Mouse (Mus musculus): ENCODE results near the gene Coa4. TPM values are rescaled to one million over a fixed set of nuclear protein-coding genes. Genes with fewer than 3 reads are reported as not detected.
A peak's percentile ranks its signal among the peaks of the same experiment; 100 is the strongest.

Coa4 gene
- 10 to 100 TPM in 1 of 4 experiments, 1 to 10 TPM in 3; 8.2 to 10.3 (median 9.5) TPM for total RNA-seq (2022)

GRCm38 (mm10) chr7:100536804-100537518 lies at the start of gene Coa4:
Coa4 (plus strand) TSS chr7:100537071.
- peak; percentile 74 to 90 for DNase-seq (ENCODE audit: low spot score in 2 of 2)

- no peak for DNase-seq (ENCODE audit: low spot score in 2 of 2)
Observed at GRCm38 (mm10) chr7:100487301-100487700, 49.6 kb upstream of the Coa4 start.

GRCm38 (mm10) chr7:100488474-100489048 lies 48.3 kb upstream of the Coa4 start:
- DNase-seq (ENCODE audit: low spot score in 2 of 2) = no peak

- DNase-seq (ENCODE audit: low spot score in 2 of 2) = no peak
Observed at GRCm38 (mm10) chr7:100492391-100493116, 44.3 kb upstream of the Coa4 start.

- DNase-seq (ENCODE audit: low spot score in 2 of 2) = no peak
Observed at GRCm38 (mm10) chr7:100493117-100493483, 43.8 kb upstream of the Coa4 start, which contains the start of gene Ucp2. Ucp2 (plus strand) TSS chr7:100493337.

GRCm38 (mm10) chr7:100493484-100494414 lies 43.1 kb upstream of the Coa4 start:
- DNase-seq (ENCODE audit: low spot score in 2 of 2) = no peak

GRCm38 (mm10) chr7:100494415-100494831 lies 42.4 kb upstream of the Coa4 start:
- DNase-seq (ENCODE audit: low spot score in 2 of 2) = no peak

- no peak for DNase-seq (ENCODE audit: low spot score in 2 of 2)
Observed at GRCm38 (mm10) chr7:100495042-100495441, 41.8 kb upstream of the Coa4 start.

- DNase-seq (ENCODE audit: low spot score in 2 of 2) = peak in 1 of 2 experiments; percentile 70
Observed at GRCm38 (mm10) chr7:100495581-100496251, 41.2 kb upstream of the Coa4 start.

GRCm38 (mm10) chr7:100496371-100496770 lies 40.5 kb upstream of the Coa4 start:
- no peak for DNase-seq (ENCODE audit: low spot score in 2 of 2)

- no peak for DNase-seq (ENCODE audit: low spot score in 2 of 2)
Observed at GRCm38 (mm10) chr7:100496791-100497190, 40.1 kb upstream of the Coa4 start.

GRCm38 (mm10) chr7:100497402-100497801 lies 39.5 kb upstream of the Coa4 start:
- DNase-seq (ENCODE audit: low spot score in 2 of 2) = no peak

- no peak for DNase-seq (ENCODE audit: low spot score in 2 of 2)
Observed at GRCm38 (mm10) chr7:100497982-100498381, 38.9 kb upstream of the Coa4 start.

- DNase-seq (ENCODE audit: low spot score in 2 of 2) = no peak
Observed at GRCm38 (mm10) chr7:100499465-100499864, 37.4 kb upstream of the Coa4 start.

GRCm38 (mm10) chr7:100500276-100500977 lies 36.4 kb upstream of the Coa4 start:
- DNase-seq (ENCODE audit: low spot score in 2 of 2) = no peak

- DNase-seq (ENCODE audit: low spot score in 2 of 2) = no peak
Observed at GRCm38 (mm10) chr7:100501027-100501843, 35.6 kb upstream of the Coa4 start.

- DNase-seq (ENCODE audit: low spot score in 2 of 2) = no peak
Observed at GRCm38 (mm10) chr7:100501844-100502373, 35.0 kb upstream of the Coa4 start.

- no peak for DNase-seq (ENCODE audit: low spot score in 2 of 2)
Observed at GRCm38 (mm10) chr7:100502374-100502922, 34.4 kb upstream of the Coa4 start.

- DNase-seq (ENCODE audit: low spot score in 2 of 2) = no peak
Observed at GRCm38 (mm10) chr7:100503076-100503475, 33.8 kb upstream of the Coa4 start.

Data from left cerebral cortex, adult 8-10 months (tissue).